Mouse (Mus musculus) C2C12 (cell line): Measurements from ENCODE around the gene BC028528.

ENCODE experiments used
- CEBPB ChIP-seq: IDR thresholded peaks from one replicate; pipeline ENCODE4 v1.6.1; 2011; ENCODE audit warnings: low read depth, mild to moderate bottlenecking, control low read depth, moderate library complexity
- CTCF ChIP-seq: IDR thresholded peaks from one replicate; pipeline ENCODE4 v1.5.1; 2011; ENCODE audit not compliant: control insufficient read depth, insufficient read depth, insufficient read length
- MYOG ChIP-seq: IDR thresholded peaks from one replicate; pipeline ENCODE4 v1.6.1; 2011; ENCODE audit not compliant: control insufficient read depth, insufficient read length; ENCODE audit errors: extremely low read depth

- TF ChIP-seq CTCF (no peak), MYOG (no peak), CEBPB (no peak)
Measured at GRCm38 (mm10) chr3:95905146-95905939, 13.5 kb upstream of the BC028528 start.
